Mouse (Mus musculus): ENCODE measurements around the gene Gm4981. TPM values are rescaled to one million over a fixed set of nuclear protein-coding genes. Genes with fewer than 3 reads are reported as not detected.

Gene Gm4981
- polyA plus RNA-seq, 1 experiment from 2014 or later = not detected

DNA sequence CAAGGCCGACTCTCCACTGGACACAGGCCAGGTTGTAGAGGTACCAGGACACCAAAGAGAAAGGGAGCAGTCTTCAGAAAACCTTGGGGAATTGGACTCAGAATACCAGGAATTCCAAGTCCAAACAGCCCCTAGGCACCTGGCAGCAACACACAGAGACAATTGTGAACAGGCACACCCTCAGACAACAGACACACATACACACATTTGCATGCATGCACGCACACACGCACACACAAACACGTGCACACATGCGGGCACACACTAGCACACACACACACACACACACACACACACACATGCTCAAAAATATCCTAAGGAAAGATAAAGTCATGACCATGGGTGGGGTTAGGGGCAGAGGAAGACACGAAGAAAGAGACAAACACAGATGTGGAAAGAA, 15.8 kb downstream of the Gm4981 start:
- H3K4me2 ChIP-seq = no peak overlapping the region
- no peaks in the 10 kb centered on the region for H3K27me3 ChIP-seq
- no peaks in the 10 kb centered on the region for H3K4me1 ChIP-seq (replicated peaks)
- no peak for ATAC-seq (ENCODE audit: low read depth)
- 0 out of 2 replicates have a peak, but pooled peaks cover 6% of the 10 kb centered on the region for H3K9me3 ChIP-seq (replicated peaks)
- WGBS (ENCODE audit: insufficient replicate concordance) = 68% methylated on average over 6 of the region's 6 CpGs
- H3K36me3 ChIP-seq = no peaks in the 10 kb centered on the region
- no peak overlapping the region for H3K27ac ChIP-seq
- no peak overlapping the region for H3K9ac ChIP-seq
- H3K4me3 ChIP-seq (replicated peaks) = no peak overlapping the region
- DNase-seq = no peak

DNA sequence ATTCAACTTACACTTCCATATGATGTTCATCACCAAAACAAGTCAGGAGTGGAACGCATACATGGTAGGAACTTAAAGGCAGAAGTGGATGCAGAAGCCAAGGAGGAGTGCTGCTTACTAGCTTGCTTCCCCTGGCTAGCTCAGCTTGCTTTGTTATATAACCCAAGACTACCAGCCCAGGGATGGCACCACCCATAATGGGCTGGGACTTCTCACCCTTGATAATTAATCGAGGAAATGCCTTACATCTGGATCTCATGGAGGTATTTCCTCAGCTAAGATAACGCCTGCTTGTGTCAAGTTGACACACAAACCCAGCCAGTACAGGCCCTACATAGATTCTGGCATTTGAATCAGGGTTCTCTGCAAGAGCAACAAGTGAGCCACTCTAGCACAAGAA, 19.1 kb downstream of the Gm4981 start:
- 0 out of 2 replicates have a peak, but pooled peaks cover 6% of the 10 kb centered on the region for H3K9me3 ChIP-seq (replicated peaks)
- H3K4me2 ChIP-seq = no peak overlapping the region
- no peak overlapping the region for H3K27ac ChIP-seq
- no peaks in the 10 kb centered on the region for H3K36me3 ChIP-seq
- ATAC-seq (ENCODE audit: low read depth) (no peak), DNase-seq (no peak)
- WGBS (ENCODE audit: insufficient replicate concordance) = 59% methylated on average over 3 of the region's 3 CpGs
- H3K9ac ChIP-seq = no peak overlapping the region
- no peaks in the 10 kb centered on the region for H3K4me1 ChIP-seq (replicated peaks)
- no peaks in the 10 kb centered on the region for H3K27me3 ChIP-seq
- H3K4me3 ChIP-seq (replicated peaks) = no peak overlapping the region

DNA sequence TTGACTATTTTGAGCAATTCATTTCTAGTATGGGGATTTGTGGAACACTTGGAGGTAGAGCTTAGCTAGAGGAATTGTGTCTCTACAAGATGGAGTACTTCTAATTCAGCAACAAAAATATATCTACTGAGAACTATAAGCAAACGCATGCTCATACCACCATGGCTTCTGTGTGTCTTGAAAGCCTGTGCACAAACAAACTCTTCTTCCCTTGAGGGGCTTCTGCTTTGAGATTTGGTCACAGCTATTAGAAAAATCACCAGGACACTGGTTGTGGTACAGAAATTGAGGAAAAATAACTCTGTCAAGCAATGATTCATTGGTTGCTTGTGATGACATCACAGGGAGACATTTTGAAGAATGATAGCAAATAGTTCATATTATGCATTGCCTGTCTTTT, 21.1 kb downstream of the Gm4981 start:
- DNase-seq = no peak
- Histone ChIP-seq H3K9ac (no peak overlapping the region), H3K4me1 (replicated peaks) (no peaks in the 10 kb centered on the region), H3K4me2 (no peak overlapping the region), H3K36me3 (no peaks in the 10 kb centered on the region), H3K27ac (no peak overlapping the region), H3K4me3 (replicated peaks) (no peak overlapping the region), H3K9me3 (replicated peaks) (no peaks in the 10 kb centered on the region), H3K27me3 (no peaks in the 10 kb centered on the region)
- 58% methylated on average over 1 of the region's 1 CpGs for WGBS (ENCODE audit: insufficient replicate concordance)
- ATAC-seq (ENCODE audit: low read depth) = no peak

DNA sequence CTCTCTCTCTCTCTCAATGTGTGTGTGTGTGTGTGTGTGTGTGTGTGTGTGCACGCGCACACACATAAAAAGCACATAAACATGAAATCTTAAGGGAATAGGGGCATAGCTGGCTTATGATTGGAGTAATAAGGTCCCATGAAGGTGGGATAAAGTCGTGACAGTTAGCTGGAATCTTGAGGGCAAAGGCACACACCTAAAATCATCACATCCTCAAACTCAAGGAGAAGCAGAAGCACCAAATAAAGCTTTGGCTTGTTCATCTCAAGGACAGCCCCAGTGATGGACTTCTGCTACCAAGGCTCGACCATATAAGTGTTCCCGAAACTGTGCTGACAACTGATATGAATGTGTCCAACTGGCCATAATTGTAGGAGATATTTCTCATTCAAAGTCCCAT, 21.6 kb downstream of the Gm4981 start:
- H3K9ac ChIP-seq = no peak overlapping the region
- H3K4me1 ChIP-seq (replicated peaks) = no peaks in the 10 kb centered on the region
- H3K27ac ChIP-seq = no peak overlapping the region
- ATAC-seq (ENCODE audit: low read depth) = no peak
- no peak for DNase-seq
- no peak overlapping the region for H3K4me3 ChIP-seq (replicated peaks)
- H3K9me3 ChIP-seq (replicated peaks) = no peaks in the 10 kb centered on the region
- H3K36me3 ChIP-seq = no peaks in the 10 kb centered on the region
- no peak overlapping the region for H3K4me2 ChIP-seq
- H3K27me3 ChIP-seq = no peaks in the 10 kb centered on the region
- WGBS (ENCODE audit: insufficient replicate concordance) = 65% methylated on average over 5 of the region's 5 CpGs

DNA sequence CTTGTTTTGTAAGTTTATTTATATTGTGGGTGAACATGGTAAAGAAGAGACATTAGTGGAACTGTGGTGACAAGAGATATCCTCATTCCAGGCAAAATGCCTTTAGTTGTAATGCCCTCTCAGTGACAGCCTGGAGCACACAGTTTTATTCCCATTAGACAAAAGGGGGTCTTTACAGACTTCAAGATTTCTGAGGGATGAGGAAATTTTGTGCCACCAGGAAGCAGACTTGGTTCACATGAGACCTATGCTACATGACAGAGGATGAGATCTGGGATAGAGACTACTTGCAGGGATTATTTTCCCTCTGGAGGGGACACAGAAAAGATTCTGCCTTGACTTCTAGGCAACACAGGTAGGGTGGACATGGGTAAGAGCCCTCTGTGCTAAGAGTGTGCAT, 22.0 kb downstream of the Gm4981 start:
- H3K27ac ChIP-seq = no peak overlapping the region
- ATAC-seq (ENCODE audit: low read depth) = no peak
- H3K4me1 ChIP-seq (replicated peaks) = no peaks in the 10 kb centered on the region
- no peak overlapping the region for H3K9ac ChIP-seq
- DNase-seq = no peak
- no peak overlapping the region for H3K4me2 ChIP-seq
- no peaks in the 10 kb centered on the region for H3K9me3 ChIP-seq (replicated peaks)
- H3K36me3 ChIP-seq = no peaks in the 10 kb centered on the region
- H3K4me3 ChIP-seq (replicated peaks) = no peak overlapping the region
- H3K27me3 ChIP-seq = no peaks in the 10 kb centered on the region

DNA sequence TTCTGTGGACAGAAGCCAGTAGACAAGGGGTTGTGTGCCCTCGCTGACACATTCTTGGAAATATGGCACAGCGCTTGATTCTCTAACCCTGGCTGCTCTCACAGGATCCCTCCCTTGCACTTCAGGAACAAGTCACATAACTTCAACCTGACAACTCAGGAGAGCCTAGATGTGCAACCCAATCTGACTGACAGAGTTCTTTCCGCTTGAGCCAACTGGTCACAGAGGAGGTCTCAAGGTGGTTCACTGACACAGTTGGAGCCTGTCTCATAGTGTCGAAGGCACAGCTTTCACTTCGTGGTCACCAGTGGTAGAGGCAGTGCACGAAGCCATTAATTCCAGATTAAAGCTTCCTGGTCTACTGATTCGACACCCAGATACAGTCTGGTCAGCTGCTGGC, 24.3 kb downstream of the Gm4981 start:
- Histone ChIP-seq H3K4me1 (replicated peaks) (no peaks in the 10 kb centered on the region), H3K4me2 (no peak overlapping the region), H3K9me3 (replicated peaks) (no peaks in the 10 kb centered on the region), H3K9ac (no peak overlapping the region), H3K27ac (no peak overlapping the region), H3K4me3 (replicated peaks) (no peak overlapping the region), H3K36me3 (no peaks in the 10 kb centered on the region), H3K27me3 (no peaks in the 10 kb centered on the region)
- DNase-seq (no peak), ATAC-seq (ENCODE audit: low read depth) (no peak)
- 54% methylated on average over 7 of the region's 7 CpGs for WGBS (ENCODE audit: insufficient replicate concordance)

DNA sequence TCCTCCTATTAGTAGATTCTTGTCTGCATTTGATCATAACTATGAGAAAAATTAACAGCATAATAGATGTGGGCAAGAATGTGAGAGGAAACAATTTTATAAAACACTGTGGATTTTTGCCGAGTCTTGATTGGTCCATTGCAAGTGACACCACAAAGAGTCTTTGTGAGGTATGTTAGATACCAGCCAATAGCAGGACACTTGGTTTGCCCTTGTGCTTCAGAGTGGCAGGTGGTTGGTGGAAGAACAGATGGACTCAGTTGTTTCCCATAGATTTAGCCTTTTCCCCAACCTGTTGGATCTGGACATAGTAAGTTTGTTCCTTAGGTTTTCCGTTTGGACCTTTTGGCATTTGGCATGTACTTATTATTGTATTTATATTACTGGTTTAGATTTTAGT, 25.3 kb downstream of the Gm4981 start:
- Histone ChIP-seq H3K9ac (no peak overlapping the region), H3K27ac (no peak overlapping the region), H3K4me3 (replicated peaks) (no peak overlapping the region), H3K36me3 (no peaks in the 10 kb centered on the region), H3K4me1 (replicated peaks) (no peaks in the 10 kb centered on the region), H3K27me3 (no peaks in the 10 kb centered on the region), H3K9me3 (replicated peaks) (no peaks in the 10 kb centered on the region), H3K4me2 (no peak overlapping the region)
- DNase-seq (no peak), ATAC-seq (ENCODE audit: low read depth) (no peak)
- WGBS (ENCODE audit: insufficient replicate concordance) = 62% methylated on average over 2 of the region's 2 CpGs

DNA sequence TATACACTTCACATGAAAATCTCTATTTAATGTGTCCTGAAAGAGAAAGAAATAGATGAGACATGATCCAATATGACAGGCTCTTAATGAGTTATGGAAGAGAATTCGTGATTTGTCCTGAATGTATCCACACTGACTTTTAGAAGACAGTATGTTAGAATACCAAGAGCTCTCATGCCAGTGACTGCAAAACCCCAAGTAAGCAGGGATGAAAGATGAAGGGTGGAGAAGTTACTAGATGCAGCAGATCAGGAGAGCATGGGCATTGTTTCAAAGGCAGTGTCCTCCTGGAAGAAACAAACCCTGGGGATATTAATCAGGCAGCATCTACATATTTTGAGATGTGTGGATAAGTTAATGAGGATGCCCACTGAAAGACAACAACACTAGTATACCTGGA, 26.0 kb downstream of the Gm4981 start:
- H3K27ac ChIP-seq = no peak overlapping the region
- ATAC-seq (ENCODE audit: low read depth) = no peak
- no peaks in the 10 kb centered on the region for H3K4me1 ChIP-seq (replicated peaks)
- WGBS (ENCODE audit: insufficient replicate concordance) = 28% methylated on average over 1 of the region's 1 CpGs
- H3K9ac ChIP-seq = no peak overlapping the region
- H3K9me3 ChIP-seq (replicated peaks) = no peaks in the 10 kb centered on the region
- H3K27me3 ChIP-seq = no peaks in the 10 kb centered on the region
- DNase-seq = no peak
- no peak overlapping the region for H3K4me3 ChIP-seq (replicated peaks)
- H3K4me2 ChIP-seq = no peak overlapping the region
- no peaks in the 10 kb centered on the region for H3K36me3 ChIP-seq

DNA sequence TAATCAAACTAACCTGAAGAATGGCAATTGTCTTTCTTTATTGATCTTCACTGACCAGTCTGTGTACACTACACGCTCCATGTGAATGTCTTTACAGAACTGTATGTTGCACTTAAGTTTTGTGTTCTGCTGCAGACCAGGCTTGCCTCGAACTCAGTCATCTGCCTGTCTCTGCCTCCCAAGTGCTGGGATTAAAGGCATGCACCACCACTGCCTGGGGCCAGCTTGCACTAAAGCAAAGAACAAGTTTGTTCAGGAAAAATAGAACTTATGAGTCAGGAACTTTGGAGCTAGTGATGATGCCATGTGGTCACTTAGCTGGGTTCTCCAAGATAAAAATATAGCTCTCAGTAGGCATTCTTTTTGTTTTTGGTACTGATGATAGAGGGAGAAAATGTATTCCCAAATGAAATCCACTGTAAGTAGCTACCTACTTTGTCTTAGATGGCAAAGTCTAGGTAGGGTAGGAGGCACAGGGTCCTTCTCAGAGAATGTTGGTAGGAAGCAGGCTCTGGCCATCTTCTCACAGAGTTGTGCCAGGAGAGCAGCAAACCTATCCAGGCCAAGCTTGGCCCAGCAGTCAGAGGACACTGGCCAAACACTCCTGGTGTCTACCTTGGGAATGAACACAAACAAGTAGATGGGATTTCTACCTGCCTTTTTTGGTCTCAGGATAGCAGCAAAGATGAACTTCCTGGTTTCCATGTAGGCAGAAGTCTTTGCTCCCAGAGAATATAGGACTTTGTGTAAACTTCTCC, 26.6 kb downstream of the Gm4981 start:
- no peak overlapping the region for H3K4me2 ChIP-seq
- H3K4me1 ChIP-seq (replicated peaks) = no peaks in the 10 kb centered on the region
- ATAC-seq (ENCODE audit: low read depth) = no peak
- H3K27ac ChIP-seq = no peak overlapping the region
- no peak overlapping the region for H3K9ac ChIP-seq
- no peaks in the 10 kb centered on the region for H3K27me3 ChIP-seq
- H3K36me3 ChIP-seq = no peaks in the 10 kb centered on the region
- no peaks in the 10 kb centered on the region for H3K9me3 ChIP-seq (replicated peaks)
- 44% methylated on average over 2 of the region's 2 CpGs for WGBS (ENCODE audit: insufficient replicate concordance)
- no peak for DNase-seq
- H3K4me3 ChIP-seq (replicated peaks) = no peak overlapping the region

DNA sequence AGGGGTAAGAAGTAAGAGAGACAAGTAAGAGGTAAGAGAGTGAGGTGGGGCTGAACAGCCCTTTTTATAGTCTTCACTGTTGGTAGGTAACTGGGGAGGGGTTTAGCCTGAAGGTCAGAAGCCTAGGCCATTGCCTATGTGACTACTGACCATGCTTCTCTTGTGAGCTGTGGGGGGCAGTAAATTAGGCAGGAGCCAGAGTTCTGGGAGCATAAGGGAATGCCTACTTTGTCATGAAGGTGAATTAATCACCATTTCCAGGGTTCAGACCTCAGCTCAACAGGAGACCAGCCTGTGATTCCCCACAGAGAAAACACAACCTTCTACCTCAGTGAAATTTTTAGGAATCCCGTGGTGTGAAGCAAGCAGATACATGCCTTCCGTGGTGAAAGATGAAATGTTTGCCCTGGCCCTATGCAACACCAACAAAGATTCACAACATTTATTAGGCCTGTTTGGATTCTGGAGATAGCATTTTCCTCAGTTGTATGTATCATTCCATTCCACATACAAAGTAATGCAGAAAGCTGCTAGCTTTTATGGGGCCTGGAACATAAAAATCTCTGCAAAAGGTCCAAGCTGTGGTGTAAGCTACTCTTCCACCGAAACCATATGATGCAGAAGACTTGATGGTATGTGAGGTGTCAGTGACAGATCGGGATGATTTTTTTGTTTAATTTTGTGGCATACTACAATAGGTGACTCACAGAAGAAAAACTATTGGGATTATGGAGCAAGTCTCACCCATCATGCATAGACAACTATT, 29.7 kb downstream of the Gm4981 start:
- Histone ChIP-seq H3K27ac (no peak overlapping the region), H3K27me3 (no peaks in the 10 kb centered on the region), H3K9me3 (replicated peaks) (no peaks in the 10 kb centered on the region), H3K4me2 (no peak overlapping the region), H3K4me3 (replicated peaks) (no peak overlapping the region), H3K4me1 (replicated peaks) (no peaks in the 10 kb centered on the region), H3K36me3 (no peaks in the 10 kb centered on the region), H3K9ac (no peak overlapping the region)
- WGBS (ENCODE audit: insufficient replicate concordance) = 61% methylated on average over 4 of the region's 4 CpGs
- no peak for ATAC-seq (ENCODE audit: low read depth)
- no peak for DNase-seq

DNA sequence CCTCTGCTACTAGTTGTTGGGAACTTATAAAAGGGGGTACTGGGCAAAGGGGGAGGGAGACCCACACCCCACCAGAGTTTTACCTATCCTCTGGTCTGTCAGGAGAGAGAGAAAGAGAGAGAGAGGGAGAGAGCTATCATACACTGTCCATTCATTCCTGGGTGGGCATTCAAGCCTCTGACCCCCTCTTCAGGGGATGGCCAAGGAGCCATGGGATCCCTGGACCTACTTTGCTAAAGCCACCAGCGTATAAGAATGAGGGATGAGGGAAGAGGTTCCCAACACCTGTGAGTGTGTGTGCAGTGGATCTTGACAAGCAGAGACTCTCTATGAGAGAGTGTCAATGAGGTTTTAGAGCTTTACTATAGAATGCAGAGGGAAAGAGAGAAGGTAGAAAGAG, 30.5 kb downstream of the Gm4981 start:
- Histone ChIP-seq H3K4me2 (no peak overlapping the region), H3K9me3 (replicated peaks) (no peaks in the 10 kb centered on the region), H3K4me3 (replicated peaks) (no peak overlapping the region), H3K36me3 (no peaks in the 10 kb centered on the region), H3K4me1 (replicated peaks) (no peaks in the 10 kb centered on the region), H3K9ac (no peak overlapping the region), H3K27ac (no peak overlapping the region), H3K27me3 (no peaks in the 10 kb centered on the region)
- WGBS (ENCODE audit: insufficient replicate concordance) = 25% methylated on average over 1 of the region's 1 CpGs
- DNase-seq (no peak), ATAC-seq (ENCODE audit: low read depth) (no peak)
